Mouse (Mus musculus) liver, embryonic 14.5 days (tissue): ENCODE measurements around the gene Fkbp1a. TPM values are rescaled to one million over a fixed set of nuclear protein-coding genes. Genes with fewer than 3 reads are reported as not detected.
A peak's percentile ranks its signal among the peaks of the same experiment; 100 is the strongest.

Source experiments
- ATAC-seq: fragments of 200-750 bp; cut with Nextera tagmentation; 2 replicates; pipeline ENCODE4 v1.8.0; 2017; ENCODE audit warnings: moderate number of reproducible peaks, mild to moderate bottlenecking, moderate library complexity; ENCODE audit not compliant: insufficient read depth
- DNase-seq, 3 experiments: peaks; one replicate each; pipeline ENCODE4 v3.0.0-alpha.2; 2012 to 2013; ENCODE audit warnings: low read depth in 3 of 3, low spot score in 3 of 3
- H3K27ac ChIP-seq: fragments of 300-500 bp; sonication (generic); 2 replicates; pipeline ENCODE4 v1.5.1; 2014; ENCODE audit warnings: moderate library complexity, mild to moderate bottlenecking, control low read depth, inconsistent platforms
- H3K27me3 ChIP-seq: fragments of 300-500 bp; sonication (generic); 2 replicates; pipeline ENCODE4 v1.6.1; 2014; ENCODE audit warnings: mild to moderate bottlenecking, low read length, moderate library complexity; ENCODE audit not compliant: control insufficient read depth, insufficient read depth
- H3K36me3 ChIP-seq: fragments of 300-500 bp; sonication (generic); replicated peaks from 2 replicates; pipeline ENCODE4 v1.6.1; 2014; ENCODE audit warnings: low read depth; ENCODE audit not compliant: control insufficient read depth, insufficient read depth
- H3K4me1 ChIP-seq, 2 experiments: fragments of 200-500 bp in 1 of 2; fragments of 300-500 bp in 1 of 2; sonication (generic) in 1 of 2; replicated peaks; 2 replicates each; pipeline ENCODE4 v1.6.1; 2012 to 2014; ENCODE audit warnings: antibody characterized with exemption in 1 of 2, inconsistent platforms in 1 of 2, low read length in 1 of 2; ENCODE audit not compliant: control insufficient read depth in 2 of 2, insufficient read depth in 2 of 2
- H3K4me2 ChIP-seq: fragments of 300-500 bp; sonication (generic); 2 replicates; pipeline ENCODE4 v1.6.1; 2014; ENCODE audit warnings: low read depth, mild to moderate bottlenecking, control low read depth, moderate library complexity
- H3K4me3 ChIP-seq, 2 experiments: fragments of 200-500 bp in 1 of 2; fragments of 300-500 bp in 1 of 2; sonication (generic) in 1 of 2; 2 replicates each; pipeline ENCODE4 v1.5.1; 2012 to 2014; ENCODE audit warnings: low read depth in 2 of 2, low read length in 2 of 2, mild to moderate bottlenecking in 2 of 2, control low read depth in 1 of 2, inconsistent platforms in 1 of 2, moderate library complexity in 1 of 2; ENCODE audit not compliant: insufficient read depth in 1 of 2
- H3K9ac ChIP-seq: fragments of 300-500 bp; sonication (generic); replicated peaks from 2 replicates; pipeline ENCODE4 v1.6.1; 2014; ENCODE audit warnings: mild to moderate bottlenecking, control low read depth, moderate library complexity
- H3K9me3 ChIP-seq: fragments of 300-500 bp; sonication (generic); 2 replicates; pipeline ENCODE4 v1.6.1; 2016; ENCODE audit warnings: low read length, mixed read lengths; ENCODE audit not compliant: control insufficient read depth
- CTCF ChIP-seq: IDR thresholded peaks from 2 replicates; pipeline ENCODE4 v1.5.1; 2016; ENCODE audit warnings: antibody characterized with exemption, low read depth, control low read depth
- EP300 ChIP-seq: IDR thresholded peaks from 2 replicates; pipeline ENCODE4 v1.6.1; 2016; ENCODE audit warnings: antibody characterized with exemption, low read depth
- WGBS: fragments of 180-500 bp; shearing (Covaris S2); extraction: QIAGEN DNeasy Blood & Tissue Kit; methylation state at CpG from one replicate; pipeline ENCODE4 v1.1.7; 2014; ENCODE audit not compliant: insufficient replicate concordance; 5-methylcytosine and 5-hydroxymethylcytosine counted together
- polyA plus RNA-seq, 2 experiments: library from polyadenylated mRNA; depleted of rRNA in 1 of 2; stranded (reverse) in 1 of 2; unstranded in 1 of 2; fragments of >200 nt; fragmentation: Nextera tagmentation in 1 of 2; extraction: Ambion mirVana in 1 of 2; gene quantifications; 2 replicates each; pipeline versions ENCODE4 v1.2.1 to v1.2.3; 2012 to 2014

Gene Fkbp1a
- polyA plus RNA-seq, 2 experiments: 36.5 to 128 TPM

DNA sequence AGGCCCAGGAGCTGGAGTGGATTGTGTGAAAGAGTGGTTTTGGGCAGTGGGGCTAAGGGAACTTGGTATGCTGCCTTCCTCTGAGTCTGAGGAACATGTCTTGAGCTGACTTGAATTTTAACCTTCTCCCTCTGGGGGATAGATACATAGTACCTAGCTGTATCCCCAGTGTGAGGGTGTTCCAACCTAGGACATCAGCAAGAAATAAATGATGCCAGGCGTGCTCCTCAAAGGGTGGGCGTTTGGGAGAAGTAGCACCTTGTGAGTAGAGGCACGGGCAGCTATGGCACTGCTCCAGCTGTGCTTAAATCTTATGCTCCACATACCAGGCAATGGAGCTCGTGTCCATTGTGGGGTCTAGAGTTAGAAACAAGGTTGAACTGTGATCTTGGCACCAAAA, 4.3 kb downstream of the Fkbp1a start:
- no peaks in the 10 kb centered on the region for H3K27me3 ChIP-seq
- no peak for DNase-seq

DNA sequence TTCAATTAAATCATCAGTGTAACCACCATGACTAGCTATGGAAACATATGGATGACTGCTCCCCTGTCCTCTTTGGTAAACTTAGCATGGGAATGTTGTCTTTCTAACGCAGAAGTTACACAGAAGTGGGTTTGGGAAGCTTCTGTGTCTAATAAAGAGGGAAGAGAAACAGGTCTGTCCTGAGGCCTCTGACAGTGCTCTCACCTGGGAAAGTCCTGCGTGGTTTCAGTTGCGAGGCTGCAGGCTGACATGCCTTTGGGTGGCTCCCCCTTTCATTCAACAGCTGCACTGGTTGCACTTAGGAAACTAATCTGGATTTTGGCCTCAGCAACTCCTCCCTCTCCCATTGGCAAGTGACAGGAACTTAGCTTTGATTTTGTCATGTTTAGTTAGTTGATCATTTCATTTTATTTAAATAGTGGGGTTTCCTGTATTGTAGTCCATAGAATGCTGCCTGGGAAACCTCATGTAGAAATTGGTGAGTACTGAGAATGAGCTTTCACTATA, 7.4 kb downstream of the Fkbp1a start:
- Histone ChIP-seq H3K27ac (no peak overlapping the region), H3K9me3 (no peaks in the 10 kb centered on the region), H3K4me3 (no peak overlapping the region), H3K9ac (no peak overlapping the region), H3K27me3 (no peaks in the 10 kb centered on the region), H3K36me3 (peaks cover 6% of the 10 kb centered on the region), H3K4me2 (no peak overlapping the region), H3K4me1 (peaks cover 0 to 6% of the 10 kb centered on the region in 2 experiments; a peak in 2 of 4 replicates)
- ATAC-seq (no peak), DNase-seq (no peak)
- no peak for TF ChIP-seq EP300
- TF ChIP-seq CTCF: no peak
- 72% methylated on average over 3 of the region's 3 CpGs for WGBS

More for the DNA sequence above, 4.3 kb downstream of the Fkbp1a start:
- TF ChIP-seq EP300 (no peak), CTCF (no peak)
- 53% methylated on average over 4 of the region's 4 CpGs for WGBS
- Histone ChIP-seq H3K4me2 (no peak overlapping the region), H3K9me3 (no peaks in the 10 kb centered on the region), H3K27ac (no peak overlapping the region), H3K4me1 (peaks cover 7 to 22% of the 10 kb centered on the region in 2 experiments), H3K4me3 (no peak overlapping the region), H3K9ac (no peak overlapping the region), H3K36me3 (peaks cover 3% of the 10 kb centered on the region)
- ATAC-seq: no peak

DNA sequence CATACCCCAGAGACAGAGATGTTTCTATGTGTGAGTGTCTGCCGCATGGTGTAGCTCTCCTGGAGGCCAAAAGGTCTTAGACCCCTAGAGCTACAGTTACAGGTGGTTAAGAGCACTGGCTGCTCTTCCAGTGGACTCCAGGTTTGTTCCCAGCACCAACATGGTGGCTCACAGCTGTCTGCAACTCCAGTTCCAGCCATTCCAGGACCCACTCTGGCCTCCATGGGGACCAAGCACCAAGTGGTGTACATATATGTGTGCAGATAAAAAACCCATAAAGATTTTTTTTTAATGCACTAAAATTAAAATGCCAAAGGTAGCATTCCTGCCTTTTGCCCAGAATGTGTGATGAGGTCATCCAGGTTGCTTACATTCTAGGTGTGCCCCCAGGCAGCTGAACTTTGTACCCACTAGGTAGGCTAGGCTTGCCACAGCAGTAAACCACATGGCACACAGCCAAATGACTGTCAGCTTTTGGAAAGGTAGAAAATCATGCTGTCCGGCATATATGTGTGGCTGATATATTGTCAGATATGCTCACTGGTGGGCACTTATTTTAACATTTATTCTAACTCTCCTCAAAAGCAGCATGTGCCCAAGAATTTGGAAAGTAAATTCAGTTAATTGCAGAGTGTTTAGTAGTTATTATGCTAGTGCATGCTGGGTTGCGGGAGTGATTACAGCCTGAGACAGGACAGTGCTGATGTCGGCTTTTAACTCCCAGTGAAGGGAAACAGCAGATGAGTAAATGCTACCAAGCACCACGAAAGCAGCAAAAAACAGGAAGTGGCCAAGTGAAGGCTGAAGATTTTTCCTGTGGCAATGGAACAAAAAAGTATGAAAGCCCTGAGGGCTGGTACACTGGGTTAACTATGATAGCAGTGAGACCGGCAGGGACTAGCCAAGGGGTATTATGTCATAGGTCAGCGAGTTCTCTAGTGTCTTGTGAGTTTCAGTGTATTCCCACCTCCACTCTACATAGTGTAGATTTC, 20.9 kb downstream of the Fkbp1a start:
- WGBS: 54% methylated on average over 7 of the region's 7 CpGs
- TF ChIP-seq EP300 (no peak), CTCF (no peak)
- ATAC-seq: peak; percentile 61; the same call in 1 of the 2 replicates
- DNase-seq: peak in 1 of 3 experiments; percentile 22
- no peak overlapping the region for H3K4me2 ChIP-seq
- H3K27me3 ChIP-seq: no peaks in the 10 kb centered on the region
- H3K27ac ChIP-seq: no peak overlapping the region
- H3K4me3 ChIP-seq: no peak overlapping the region
- no peaks in the 10 kb centered on the region for H3K9me3 ChIP-seq
- no peak overlapping the region for H3K9ac ChIP-seq
- H3K36me3 ChIP-seq: no peaks in the 10 kb centered on the region; the same call in 1 of the 2 replicates
- peaks cover 0 to 4% of the 10 kb centered on the region in 2 experiments; a peak in 1 of 4 replicates for H3K4me1 ChIP-seq

DNA sequence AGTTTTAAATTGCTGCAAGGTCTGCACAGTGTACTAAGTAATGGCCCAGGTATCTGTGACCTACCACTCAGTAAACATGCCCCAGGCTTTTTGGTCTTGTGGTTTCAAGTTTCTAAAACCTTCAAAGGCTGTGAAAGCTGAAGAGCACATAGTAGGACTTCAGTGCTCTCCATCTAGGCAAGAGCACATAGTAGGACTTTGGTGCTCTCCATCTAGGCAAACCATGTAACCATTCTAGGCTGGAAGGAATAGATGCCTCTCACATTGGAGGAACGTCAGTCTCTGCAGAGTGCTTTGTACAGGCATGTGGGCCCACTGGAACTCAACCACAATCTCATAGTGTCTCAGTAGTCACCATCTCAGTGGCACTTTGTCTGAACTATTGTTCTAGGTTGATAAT, 21.7 kb downstream of the Fkbp1a start:
- H3K4me3 ChIP-seq: no peak overlapping the region
- no peak for DNase-seq
- H3K9me3 ChIP-seq: no peaks in the 10 kb centered on the region
- H3K27ac ChIP-seq: no peak overlapping the region
- WGBS: 74% methylated on average over 1 of the region's 1 CpGs
- no peaks in the 10 kb centered on the region for H3K27me3 ChIP-seq
- H3K4me1 ChIP-seq: peaks cover 0 to 4% of the 10 kb centered on the region in 2 experiments; a peak in 1 of 4 replicates
- no peaks in the 10 kb centered on the region for H3K36me3 ChIP-seq
- ATAC-seq: no peak
- no peak overlapping the region for H3K4me2 ChIP-seq
- TF ChIP-seq EP300: no peak
- no peak for TF ChIP-seq CTCF
- no peak overlapping the region for H3K9ac ChIP-seq

DNA sequence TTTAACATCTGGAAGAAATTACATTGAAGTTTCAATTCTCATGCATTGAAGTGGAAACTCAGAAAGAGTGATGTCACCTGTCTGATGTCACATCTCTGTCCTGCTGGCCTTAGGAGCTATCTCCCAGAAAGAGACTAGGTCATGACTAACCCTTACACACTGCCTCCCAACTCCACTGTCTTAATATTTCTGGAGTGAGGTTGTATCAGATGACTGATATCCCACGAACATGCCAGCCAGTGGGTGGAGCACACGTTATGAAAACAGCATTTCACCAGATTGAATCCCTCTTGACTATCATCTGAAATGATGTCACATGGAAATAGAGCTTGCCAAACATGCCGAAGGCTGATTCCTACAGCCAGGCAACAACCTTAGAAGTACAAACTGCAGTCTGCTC, 22.7 kb downstream of the Fkbp1a start:
- WGBS: 50% methylated on average over 3 of the region's 3 CpGs
- H3K27ac ChIP-seq: no peak overlapping the region
- no peaks in the 10 kb centered on the region for H3K9me3 ChIP-seq
- no peak overlapping the region for H3K4me3 ChIP-seq
- H3K4me2 ChIP-seq: no peak overlapping the region
- no peak for ATAC-seq
- H3K27me3 ChIP-seq: no peaks in the 10 kb centered on the region
- H3K9ac ChIP-seq: no peak overlapping the region
- H3K36me3 ChIP-seq: no peaks in the 10 kb centered on the region
- no peak for DNase-seq
- TF ChIP-seq EP300 (no peak), CTCF (no peak)
- H3K4me1 ChIP-seq: peaks cover 0 to 4% of the 10 kb centered on the region in 2 experiments; a peak in 1 of 4 replicates
